Mouse (Mus musculus) G1E-ER4 (cell line): Measurements from ENCODE around the gene Ap3d1. TPM values are rescaled to one million over a fixed set of nuclear protein-coding genes. Genes with fewer than 3 reads are reported as not detected.

Experiments used
- GATA1 ChIP-seq: IDR thresholded peaks from one replicate; pipeline ENCODE4 v1.8.0; 2012; ENCODE audit warnings: low read length, inconsistent platforms
- polyA plus RNA-seq: library from polyadenylated mRNA; stranded (reverse); fragments of >175 nt; gene quantifications from 2 replicates; pipeline ENCODE4 v1.2.3, GENCODE M21; 2012

The Ap3d1 gene
- polyA plus RNA-seq, 1 experiment = 37.8 TPM

DNA sequence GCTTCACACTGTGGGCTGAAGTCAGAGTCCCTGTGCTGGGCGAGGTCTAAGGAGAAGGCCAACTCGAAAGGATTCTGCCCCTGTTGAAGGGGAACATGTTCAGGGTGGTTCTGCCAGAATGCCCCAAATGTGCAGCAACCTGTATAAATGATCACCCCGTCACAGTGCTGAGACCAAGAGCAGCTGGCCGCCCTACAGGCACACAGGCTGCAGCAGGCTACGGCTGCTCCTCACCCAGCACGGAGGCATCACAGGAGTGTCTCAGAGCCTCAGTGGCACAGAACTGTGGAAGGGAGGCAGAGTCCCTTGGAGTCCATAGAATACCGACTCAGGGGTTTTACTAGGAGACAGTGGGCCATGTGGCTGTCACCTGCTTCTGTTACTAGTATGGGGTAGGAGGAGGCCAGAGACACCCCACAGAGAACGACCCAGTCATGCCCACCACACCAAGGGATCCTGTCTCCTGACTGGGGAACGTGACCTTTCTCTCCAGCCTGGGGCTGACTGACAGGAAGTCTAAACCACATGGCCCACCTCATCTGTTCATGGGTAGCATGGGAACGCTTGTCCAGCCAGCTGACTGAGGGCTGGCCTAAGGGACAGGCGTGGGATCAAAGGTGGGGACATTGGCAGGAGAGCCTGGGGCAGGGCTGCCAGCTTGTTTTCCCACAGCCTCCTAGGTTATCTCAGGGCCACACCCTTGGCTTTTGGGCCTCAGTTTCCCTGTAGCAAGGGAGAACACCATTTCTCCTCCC, 70.0 kb downstream of the Ap3d1 start:
- TF ChIP-seq GATA1 = no peak

DNA sequence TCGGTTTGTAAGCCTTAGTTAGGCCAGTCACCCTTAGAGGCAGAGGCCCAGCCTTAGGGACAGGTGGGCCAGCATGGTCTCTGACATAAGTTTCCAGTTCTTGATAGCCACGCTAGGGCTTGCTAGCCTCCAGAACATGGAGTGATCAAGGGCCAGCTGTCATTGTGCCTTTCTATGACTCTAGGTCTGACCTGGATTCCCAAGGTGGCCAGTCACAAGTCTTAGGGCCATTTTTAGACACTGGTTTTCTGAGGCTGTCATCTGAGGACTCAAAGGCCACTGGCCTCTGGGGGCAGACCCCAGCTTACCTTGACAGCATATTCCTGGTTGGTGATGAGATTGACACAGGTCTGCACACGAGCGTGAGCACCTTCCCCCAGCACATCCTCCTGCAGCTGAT, 70.8 kb downstream of the Ap3d1 start:
- TF ChIP-seq GATA1 = no peak

DNA sequence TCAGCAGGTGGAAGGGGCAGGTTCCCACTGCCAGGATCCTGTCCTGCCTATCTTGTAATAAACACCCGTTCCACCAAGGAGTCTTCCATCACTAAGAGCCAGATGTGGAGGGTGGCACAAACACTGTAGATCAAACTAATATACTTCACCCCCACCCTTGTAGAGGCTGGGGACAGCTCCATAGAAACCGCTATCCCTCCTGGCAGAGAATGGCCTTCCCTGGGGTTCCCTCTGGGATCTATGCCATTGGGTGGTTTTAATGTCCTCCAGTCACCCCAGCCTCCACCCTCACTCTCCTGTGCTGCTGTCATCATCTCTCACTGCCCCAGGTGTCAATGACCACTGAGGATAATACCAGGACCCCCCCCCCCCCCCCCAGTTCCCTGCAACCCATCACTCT, 71.5 kb downstream of the Ap3d1 start:
- TF ChIP-seq GATA1 = no peak

DNA sequence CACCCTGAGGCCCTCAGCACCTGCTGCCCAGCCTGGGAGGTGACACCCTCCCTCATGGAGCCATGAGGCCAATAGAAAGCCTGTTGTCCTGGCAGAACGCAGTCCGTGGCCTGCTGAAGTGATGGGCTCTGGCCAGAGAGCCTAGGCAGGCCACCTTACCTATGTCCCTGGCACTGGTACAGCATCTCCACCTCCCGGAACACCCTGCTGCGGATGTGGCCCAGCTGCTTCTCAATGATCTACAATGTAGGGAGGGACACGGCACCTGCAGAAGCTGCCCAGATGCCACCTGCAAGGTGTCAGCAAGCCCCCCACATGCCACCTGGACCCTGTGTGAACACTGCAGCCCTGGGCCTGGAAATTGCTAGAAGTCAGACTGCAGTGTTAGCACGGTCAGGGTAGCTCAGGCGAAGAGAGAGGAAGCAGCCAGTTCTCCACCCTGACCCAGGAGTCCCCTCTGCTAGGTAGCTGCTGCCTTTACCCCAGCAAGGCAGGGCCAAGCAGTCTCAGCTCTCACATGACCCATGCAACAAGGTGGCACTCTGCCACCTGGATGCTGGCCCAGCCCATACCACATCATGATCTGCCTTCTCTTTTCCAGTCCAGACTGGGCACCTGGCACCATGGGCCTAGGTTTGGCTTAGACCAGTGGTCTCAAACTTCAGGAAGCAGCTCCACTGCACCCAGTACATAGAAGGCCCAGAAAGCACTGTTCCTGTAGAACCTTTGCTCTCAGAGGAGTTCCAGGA, 72.2 kb downstream of the Ap3d1 start:
- no peak for TF ChIP-seq GATA1

DNA sequence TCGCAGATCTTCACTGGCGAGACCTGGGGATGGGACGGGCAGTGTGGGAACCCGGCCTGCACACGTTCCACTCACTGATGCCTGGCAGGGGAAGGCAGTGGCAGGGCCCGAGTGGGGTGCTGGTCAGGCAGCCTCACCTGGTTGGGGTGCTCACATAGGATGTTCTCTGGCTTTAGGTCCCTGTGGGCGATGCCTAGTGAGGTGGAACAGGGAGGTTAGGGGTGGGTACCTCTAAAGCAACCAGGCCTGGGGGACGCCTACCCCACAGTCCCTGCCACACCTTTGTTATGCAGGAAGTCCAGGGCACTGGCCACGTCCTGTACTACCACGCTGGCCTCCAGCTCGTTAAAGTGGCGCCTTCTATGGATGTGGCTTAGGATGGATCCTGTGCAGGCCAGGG, 73.0 kb downstream of the Ap3d1 start:
- TF ChIP-seq GATA1 = no peak

DNA sequence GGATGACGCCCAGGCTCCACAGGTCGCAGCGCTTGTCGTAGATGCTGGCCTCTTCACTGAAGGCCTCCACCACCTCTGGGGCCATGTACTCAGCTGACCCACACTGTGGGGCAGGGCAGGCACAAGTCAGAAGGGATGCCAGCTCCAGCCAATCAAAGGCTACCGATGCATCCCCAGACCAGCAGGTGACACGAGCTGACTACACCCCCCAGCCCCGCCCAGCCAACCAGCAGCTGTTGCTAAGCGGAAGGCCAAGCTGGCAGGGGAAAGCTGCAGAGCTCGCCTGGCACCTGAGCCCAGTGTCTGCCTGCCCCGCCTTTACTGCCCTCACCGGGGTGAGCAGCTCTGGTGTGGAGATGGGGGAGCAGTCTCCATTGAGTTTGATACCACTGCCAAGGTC, 73.5 kb downstream of the Ap3d1 start:
- TF ChIP-seq GATA1 = no peak

DNA sequence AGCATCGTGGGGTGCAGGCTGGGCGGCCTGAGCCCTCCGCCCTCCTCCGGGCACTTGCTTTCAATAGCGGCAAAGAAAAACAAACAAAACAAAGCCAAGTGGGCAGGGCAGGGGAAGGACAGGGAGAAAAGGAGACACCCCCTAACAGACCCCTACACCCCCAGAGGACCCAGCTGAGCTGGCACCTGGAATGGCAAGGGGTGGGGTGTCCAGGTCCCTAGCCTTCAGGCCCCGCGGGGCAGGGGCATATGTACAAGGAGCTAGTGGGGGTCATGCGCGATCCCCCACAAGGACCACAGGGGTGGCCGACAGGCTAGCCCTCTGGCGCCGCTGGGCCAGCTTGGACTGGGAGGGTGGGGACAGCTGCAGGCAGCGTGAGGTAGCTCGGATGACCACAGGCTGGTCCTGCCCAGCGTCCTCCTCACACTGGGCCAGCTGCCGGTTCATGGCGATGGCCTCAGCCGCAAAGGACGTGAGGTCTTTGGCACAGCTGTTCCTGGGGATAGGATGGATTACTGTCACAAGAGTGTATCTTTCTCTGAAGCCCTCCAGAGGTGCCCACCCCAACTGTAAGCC, 75.1 kb downstream of the Ap3d1 start:
- no peak for TF ChIP-seq GATA1

DNA sequence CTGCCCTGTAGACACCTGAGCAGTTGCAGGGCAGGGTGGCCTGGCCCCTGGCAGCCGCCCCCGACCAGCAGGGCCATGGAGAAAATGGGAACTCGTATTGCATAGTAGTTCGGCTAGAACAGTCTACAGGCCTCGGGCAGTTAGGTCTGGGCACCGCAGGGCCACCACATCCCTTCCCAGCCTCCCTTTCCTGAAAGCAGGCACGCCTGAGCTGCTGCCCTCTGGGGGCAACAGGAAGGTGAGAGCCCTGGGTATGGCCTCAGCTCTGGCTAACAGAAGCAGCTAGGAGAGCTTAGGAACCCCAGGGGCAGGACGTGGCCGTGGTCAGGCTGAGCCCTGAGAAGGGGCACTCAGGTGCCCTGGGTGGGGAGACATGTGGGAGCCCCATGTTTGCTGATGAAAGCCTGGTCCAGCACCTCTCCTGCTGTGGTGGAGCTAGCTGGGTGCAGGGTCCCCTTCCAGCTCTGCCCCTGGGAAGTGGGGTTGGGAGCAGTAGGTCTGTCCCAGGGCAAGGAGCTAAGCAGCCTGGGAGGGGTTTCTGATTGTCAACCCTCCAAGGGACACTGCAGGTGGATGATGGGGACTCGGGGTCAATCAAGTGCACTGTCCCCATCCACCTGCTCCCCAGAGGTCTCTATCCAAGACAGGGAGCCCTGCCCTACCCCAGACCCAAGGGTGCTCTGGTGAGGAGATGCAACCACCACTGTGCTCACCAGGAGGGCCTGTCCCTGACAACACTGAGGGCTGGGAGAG, 75.9 kb downstream of the Ap3d1 start:
- TF ChIP-seq GATA1 = no peak

DNA sequence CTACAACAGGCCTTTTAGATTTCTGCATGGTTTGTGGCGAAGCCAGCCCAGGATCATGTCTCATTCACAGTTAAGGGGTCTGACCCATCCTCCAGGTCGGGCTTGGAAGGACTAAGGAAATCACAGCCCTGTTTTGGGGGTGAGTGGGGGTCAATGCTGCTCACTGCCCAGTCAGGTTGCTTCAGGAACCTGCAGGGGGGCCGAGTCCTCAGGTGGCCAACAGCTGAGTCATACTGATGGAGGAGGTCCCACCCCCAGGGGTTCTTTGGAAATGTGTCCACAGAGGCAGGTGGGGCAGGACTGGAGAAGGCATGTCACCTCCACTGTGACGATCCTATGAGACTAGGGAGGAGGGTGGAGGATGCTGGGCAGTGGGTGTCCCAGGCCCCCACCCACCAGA, 76.6 kb downstream of the Ap3d1 start:
- no peak for TF ChIP-seq GATA1

DNA sequence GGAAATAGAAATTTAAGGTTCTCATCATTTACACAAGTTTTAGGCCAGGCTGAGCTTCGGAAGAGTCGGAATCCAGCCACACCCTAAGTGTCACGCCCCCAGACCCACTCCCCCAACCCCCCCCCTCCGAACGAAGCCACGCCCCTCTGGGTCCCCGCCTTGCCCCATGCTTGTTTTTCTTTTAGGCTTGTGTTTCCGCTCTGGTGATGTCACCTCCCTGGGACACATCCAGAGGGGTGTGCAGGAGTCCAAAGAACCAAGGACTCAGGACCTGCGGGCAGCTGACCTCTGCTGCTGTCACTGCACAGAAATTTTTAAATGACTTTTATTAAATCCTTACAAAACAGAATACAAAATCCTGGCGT, 77.1 kb downstream of the Ap3d1 start:
- no peak for TF ChIP-seq GATA1

DNA sequence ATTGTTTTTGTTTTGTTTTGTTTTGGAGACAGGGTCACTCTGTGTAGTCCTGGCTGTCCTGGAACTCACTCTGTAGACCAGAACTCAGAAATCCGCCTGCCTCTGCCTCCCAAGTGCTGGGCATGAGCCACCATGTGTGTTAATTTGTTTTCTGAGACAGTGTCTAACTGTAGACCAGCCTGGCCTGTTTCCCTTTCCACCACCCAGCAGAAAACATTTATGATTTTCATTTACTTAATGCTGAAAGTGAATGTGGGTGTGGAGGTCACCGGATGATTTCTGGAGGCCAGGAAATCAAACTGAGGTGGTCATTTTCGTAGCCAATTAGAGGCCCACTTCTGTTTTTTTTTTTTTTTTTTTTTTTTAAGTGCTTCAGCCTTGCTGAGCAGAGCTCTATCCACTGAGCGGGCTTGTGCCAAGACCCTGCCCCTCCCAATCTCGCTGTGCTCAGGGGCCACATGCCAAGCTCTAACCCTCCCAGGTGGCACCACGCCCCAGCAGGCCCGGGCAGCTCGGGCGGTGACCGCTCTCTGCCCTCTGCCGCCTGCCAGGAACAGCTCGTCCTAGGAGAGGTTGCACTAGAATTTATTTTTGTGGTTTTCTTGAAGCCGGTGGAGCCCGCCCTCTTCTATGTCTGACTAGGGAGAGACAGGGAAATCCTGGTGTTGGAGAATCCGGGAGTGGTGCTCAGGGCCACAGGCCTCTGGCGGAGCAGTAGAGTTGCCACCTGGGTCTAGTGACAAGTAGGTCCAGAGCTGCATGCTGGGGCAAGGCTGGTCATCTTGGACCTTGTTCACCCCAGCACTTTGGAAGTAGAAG, 77.7 kb downstream of the Ap3d1 start:
- no peak for TF ChIP-seq GATA1

DNA sequence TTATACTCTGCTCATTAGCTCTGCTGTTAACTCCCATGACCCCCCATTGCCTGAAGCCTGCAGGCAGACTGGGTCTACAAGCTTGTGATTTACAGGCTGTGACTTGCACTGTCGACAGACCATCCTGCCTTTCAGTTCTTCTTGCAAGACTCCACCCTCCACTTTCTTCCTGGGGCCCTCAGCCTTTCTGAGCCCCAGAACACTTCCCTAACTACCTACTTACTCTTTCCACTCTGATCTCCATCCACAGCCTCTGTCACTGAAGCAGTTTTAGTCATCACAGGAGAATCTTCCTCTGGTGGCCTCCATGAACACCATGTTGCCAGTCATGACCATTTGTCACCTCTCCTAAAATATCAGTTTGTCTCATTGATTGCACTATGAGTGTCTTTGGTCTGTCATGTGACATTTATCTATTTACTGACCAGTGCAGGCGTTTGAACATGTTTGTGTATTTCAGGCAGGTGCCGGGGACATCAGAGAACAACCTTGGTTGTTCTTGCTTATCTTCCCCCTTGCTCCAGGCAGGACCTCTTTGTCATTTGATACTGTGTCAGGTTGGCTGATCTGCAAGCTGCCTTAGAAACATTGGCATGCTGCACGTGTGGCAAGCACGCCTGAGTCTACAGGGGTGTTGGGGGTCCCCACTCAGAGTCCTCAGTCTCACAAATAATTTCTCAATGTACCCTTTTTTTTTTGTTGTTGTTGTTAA, 78.4 kb downstream of the Ap3d1 start:
- TF ChIP-seq GATA1 = no peak

DNA sequence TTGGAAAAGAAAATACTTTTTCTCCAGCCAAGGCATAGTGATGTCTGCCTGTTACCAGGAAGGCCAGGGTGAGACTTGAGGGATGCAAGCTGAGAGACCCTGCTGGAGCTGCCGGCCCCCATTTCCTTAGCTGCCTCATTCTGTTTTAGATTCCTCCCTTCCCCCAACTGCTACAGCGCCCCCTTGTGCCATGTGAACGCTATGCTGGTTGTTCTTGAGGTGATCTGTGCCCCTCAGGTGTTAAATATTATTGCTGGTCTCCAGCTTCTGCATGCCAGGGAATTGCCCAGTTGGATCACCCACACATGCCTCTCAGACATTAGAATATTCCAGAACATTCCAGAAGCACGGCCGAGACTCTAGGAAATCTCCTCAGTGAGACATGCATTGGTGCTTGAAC, 80.9 kb downstream of the Ap3d1 start:
- TF ChIP-seq GATA1 = no peak

DNA sequence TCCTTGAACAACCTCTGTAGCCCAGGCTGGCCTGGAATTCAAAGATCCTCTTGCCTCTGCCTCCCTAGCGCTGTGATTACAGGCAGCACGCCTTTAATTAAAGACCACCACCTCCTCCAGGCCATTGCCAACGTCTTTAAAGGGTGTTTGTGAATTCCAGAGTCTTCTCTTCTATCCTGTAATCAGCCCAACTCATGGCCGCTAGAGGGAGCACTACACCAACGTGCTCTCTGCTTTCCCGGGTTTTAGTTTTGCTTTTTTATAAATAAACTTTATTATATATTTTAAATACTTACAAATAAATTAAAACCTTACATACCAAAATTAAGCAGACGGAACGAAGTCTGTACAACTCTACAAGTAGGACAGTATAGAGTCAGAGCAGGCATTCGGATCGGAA, 82.9 kb downstream of the Ap3d1 start:
- TF ChIP-seq GATA1 = no peak

DNA sequence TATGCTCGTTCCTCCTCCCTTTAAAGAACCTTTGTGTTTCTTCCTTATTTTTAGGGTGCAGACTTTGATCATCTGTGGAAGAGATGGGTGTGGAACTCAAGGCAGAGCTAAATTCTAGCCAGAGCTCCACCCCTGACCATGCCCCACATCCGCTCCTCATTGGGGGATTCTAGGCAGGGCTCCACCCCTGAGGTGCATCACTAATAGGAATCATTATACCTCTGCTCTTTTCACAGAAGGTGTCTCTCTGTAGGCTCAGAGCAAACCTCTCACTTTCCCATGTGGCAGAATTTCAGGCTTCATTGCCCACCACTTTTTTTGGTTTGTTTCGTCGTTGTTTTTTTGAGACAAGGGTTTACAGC, 83.2 kb downstream of the Ap3d1 start:
- no peak for TF ChIP-seq GATA1
